Mouse (Mus musculus) ES-Bruce4 (cell line): ENCODE data around the gene Phlda3.

Source experiments
- CTCF ChIP-seq: IDR thresholded peaks from one replicate; pipeline ENCODE4 v1.8.1; 2011; ENCODE audit warnings: low read depth, low read length
- EP300 ChIP-seq: IDR thresholded peaks from 2 replicates; pipeline ENCODE4 v1.6.1; 2011; ENCODE audit warnings: low read depth, low read length; ENCODE audit not compliant: insufficient read depth

GRCm38 (mm10) chr1:135817595-135817994, 51.7 kb downstream of the Phlda3 start:
- no peak for TF ChIP-seq CTCF
- no peak for TF ChIP-seq EP300
